Mouse (Mus musculus): Measurements from ENCODE around the gene Sirt7.

Gene Sirt7

GRCm38 (mm10) chr11:120582268-120582981 lies 42.6 kb downstream of the Sirt7 start:
- no peak for DNase-seq (ENCODE audit: low read depth, low spot score)

GRCm38 (mm10) chr11:120581490-120582267 lies 43.4 kb downstream of the Sirt7 start, which contains the start of gene Arhgdia:
Gene Arhgdia, minus strand, starts transcription at chr11:120581624.
- no peak for DNase-seq (ENCODE audit: low read depth, low spot score)

- DNase-seq (ENCODE audit: low read depth, low spot score) = no peak
These were observed 44.1 kb downstream of the Sirt7 start for GRCm38 (mm10) chr11:120580871-120581331.

GRCm38 (mm10) chr11:120580190-120580589 lies 44.9 kb downstream of the Sirt7 start:
- DNase-seq (ENCODE audit: low read depth, low spot score) = no peak

GRCm38 (mm10) chr11:120579316-120580107 lies 45.5 kb downstream of the Sirt7 start:
- DNase-seq (ENCODE audit: low read depth, low spot score) = no peak

GRCm38 (mm10) chr11:120578694-120579243 lies 46.3 kb downstream of the Sirt7 start:
- DNase-seq (ENCODE audit: low read depth, low spot score) = no peak

GRCm38 (mm10) chr11:120578024-120578693 lies 46.9 kb downstream of the Sirt7 start:
- no peak for DNase-seq (ENCODE audit: low read depth, low spot score)

- DNase-seq (ENCODE audit: low read depth, low spot score) = no peak
These were observed 47.6 kb downstream of the Sirt7 start for GRCm38 (mm10) chr11:120577211-120578023.

GRCm38 (mm10) chr11:120576365-120576981 lies 48.6 kb downstream of the Sirt7 start:
- no peak for DNase-seq (ENCODE audit: low read depth, low spot score)

- DNase-seq (ENCODE audit: low read depth, low spot score) = no peak
These were observed 49.1 kb downstream of the Sirt7 start for GRCm38 (mm10) chr11:120575940-120576339.

- no peak for DNase-seq (ENCODE audit: low read depth, low spot score)
These were observed 50.0 kb downstream of the Sirt7 start for GRCm38 (mm10) chr11:120575046-120575445.

- no peak for DNase-seq (ENCODE audit: low read depth, low spot score)
These were observed 50.8 kb downstream of the Sirt7 start for GRCm38 (mm10) chr11:120574278-120574600.

GRCm38 (mm10) chr11:120573585-120574277 lies 51.3 kb downstream of the Sirt7 start:
- DNase-seq (ENCODE audit: low read depth, low spot score) = no peak

- peak; percentile 99 for DNase-seq (ENCODE audit: low read depth, low spot score)
These were observed 52.1 kb downstream of the Sirt7 start, which contains the start of gene P4hb for GRCm38 (mm10) chr11:120572752-120573584. Gene P4hb, minus strand, starts transcription at chr11:120573253.

- DNase-seq (ENCODE audit: low read depth, low spot score) = no peak
These were observed 52.7 kb downstream of the Sirt7 start for GRCm38 (mm10) chr11:120572417-120572751.

GRCm38 (mm10) chr11:120571754-120572416 lies 53.2 kb downstream of the Sirt7 start:
- DNase-seq (ENCODE audit: low read depth, low spot score) = no peak

- no peak for DNase-seq (ENCODE audit: low read depth, low spot score)
These were observed 53.9 kb downstream of the Sirt7 start for GRCm38 (mm10) chr11:120571122-120571521.

Data from brain, embryonic 18.5 days (tissue).